Mouse (Mus musculus) NIH3T3 (cell line): ENCODE results near the gene Pigq.

Source experiments
- DNase-seq: peaks from one replicate; pipeline ENCODE4 v3.0.0-alpha.2; 2012; ENCODE audit warnings: low read depth

The Pigq gene

GRCm38 (mm10) chr17:25882306-25882705, 62.4 kb downstream of the Pigq start:
- DNase-seq = no peak

- no peak for DNase-seq
Measured at GRCm38 (mm10) chr17:25881691-25882090, 63.0 kb downstream of the Pigq start.

GRCm38 (mm10) chr17:25880913-25881641, 63.7 kb downstream of the Pigq start:
- no peak for DNase-seq

GRCm38 (mm10) chr17:25880196-25880910, 64.4 kb downstream of the Pigq start, which contains the start of gene Wfikkn1:
Wfikkn1 (minus strand) TSS chr17:25880858.
- DNase-seq = no peak

- no peak for DNase-seq
Measured at GRCm38 (mm10) chr17:25879750-25880149, 65.0 kb downstream of the Pigq start.

- DNase-seq = peak; percentile 61
Measured at GRCm38 (mm10) chr17:25879261-25879660, 65.5 kb downstream of the Pigq start.

GRCm38 (mm10) chr17:25878611-25879180, 66.0 kb downstream of the Pigq start:
- no peak for DNase-seq

- no peak for DNase-seq
Measured at GRCm38 (mm10) chr17:25877741-25878610, 66.8 kb downstream of the Pigq start.

- no peak for DNase-seq
Measured at GRCm38 (mm10) chr17:25877025-25877424, 67.7 kb downstream of the Pigq start.
